Mouse (Mus musculus) intestine, embryonic 16.5 days (tissue): ENCODE measurements around the gene 1700003E16Rik. TPM values are rescaled to one million over a fixed set of nuclear protein-coding genes. Genes with fewer than 3 reads are reported as not detected.

ENCODE experiments used
- ATAC-seq: fragments of 200-750 bp; cut with Nextera tagmentation; 2 replicates; pipeline ENCODE4 v1.8.0; 2017; ENCODE audit warnings: moderate TSS enrichment, moderate library complexity
- H3K27ac ChIP-seq: fragments of 300-500 bp; sonication (generic); 2 replicates; pipeline ENCODE4 v1.5.1; 2014; ENCODE audit warnings: mild to moderate bottlenecking, low read length
- H3K27me3 ChIP-seq: fragments of 300-500 bp; sonication (generic); replicated peaks from 2 replicates; pipeline ENCODE4 v1.6.1; 2014; ENCODE audit warnings: low read length, control low read depth, mixed read lengths; ENCODE audit not compliant: control insufficient read depth, insufficient read depth
- H3K36me3 ChIP-seq: fragments of 300-500 bp; sonication (generic); 2 replicates; pipeline ENCODE4 v1.6.1; 2014; ENCODE audit warnings: low read length, control low read depth; ENCODE audit not compliant: control insufficient read depth, insufficient read depth
- H3K4me1 ChIP-seq: fragments of 300-500 bp; sonication (generic); 2 replicates; pipeline ENCODE4 v1.6.1; 2014; ENCODE audit warnings: low read length, control low read depth, mixed read lengths; ENCODE audit not compliant: control insufficient read depth, insufficient read depth
- H3K4me2 ChIP-seq: fragments of 300-500 bp; sonication (generic); 2 replicates; pipeline ENCODE4 v1.6.1; 2014; ENCODE audit warnings: low read depth, low read length, control low read depth
- H3K4me3 ChIP-seq: fragments of 300-500 bp; sonication (generic); 2 replicates; pipeline ENCODE4 v1.5.1; 2014; ENCODE audit warnings: mild to moderate bottlenecking, low read length
- H3K9ac ChIP-seq: fragments of 300-500 bp; sonication (generic); 2 replicates; pipeline ENCODE4 v1.6.1; 2014; ENCODE audit warnings: low read depth, low read length
- H3K9me3 ChIP-seq: fragments of 300-500 bp; sonication (generic); 2 replicates; pipeline ENCODE4 v1.6.1; 2016; ENCODE audit warnings: low read length, control low read depth; ENCODE audit not compliant: control insufficient read depth
- WGBS: fragments of 180-500 bp; shearing (Covaris S2); extraction: QIAGEN DNeasy Blood & Tissue Kit; methylation state at CpG from one replicate; pipeline ENCODE4 v1.1.7; 2014; 5-methylcytosine and 5-hydroxymethylcytosine counted together
- polyA plus RNA-seq: library from polyadenylated mRNA; unstranded; fragments of >200 nt; fragmentation: Nextera tagmentation; extraction: Ambion mirVana; gene quantifications from 2 replicates; pipeline ENCODE4 v1.2.1, GENCODE M21; 2015

1700003E16Rik gene
- polyA plus RNA-seq, 1 experiment from 2014 or later = 2.4 TPM

- Histone ChIP-seq H3K4me3 (no peak overlapping the region), H3K4me2 (no peak overlapping the region), H3K4me1 (peaks cover 14% of the 10 kb centered on the region), H3K9me3 (no peaks in the 10 kb centered on the region), H3K27me3 (no peaks in the 10 kb centered on the region), H3K27ac (no peak overlapping the region), H3K9ac (no peak overlapping the region), H3K36me3 (peaks cover 3% of the 10 kb centered on the region; the same call in 1 of the 2 replicates)
- ATAC-seq = no peak
- 79% methylated on average over 6 of the region's 6 CpGs for WGBS
These were observed 24.4 kb downstream of the 1700003E16Rik start for GRCm38 (mm10) chr6:83180605-83181004.

- no peak for ATAC-seq
- Histone ChIP-seq H3K4me1 (peaks cover 7% of the 10 kb centered on the region), H3K36me3 (peaks cover 4% of the 10 kb centered on the region; the same call in 1 of the 2 replicates), H3K27ac (no peak overlapping the region), H3K9ac (no peak overlapping the region), H3K4me2 (no peak overlapping the region), H3K27me3 (no peaks in the 10 kb centered on the region), H3K4me3 (no peak overlapping the region), H3K9me3 (no peaks in the 10 kb centered on the region)
- WGBS = 94% methylated on average over 3 of the region's 3 CpGs
These were observed 28.7 kb downstream of the 1700003E16Rik start for GRCm38 (mm10) chr6:83184858-83185435.

DNA sequence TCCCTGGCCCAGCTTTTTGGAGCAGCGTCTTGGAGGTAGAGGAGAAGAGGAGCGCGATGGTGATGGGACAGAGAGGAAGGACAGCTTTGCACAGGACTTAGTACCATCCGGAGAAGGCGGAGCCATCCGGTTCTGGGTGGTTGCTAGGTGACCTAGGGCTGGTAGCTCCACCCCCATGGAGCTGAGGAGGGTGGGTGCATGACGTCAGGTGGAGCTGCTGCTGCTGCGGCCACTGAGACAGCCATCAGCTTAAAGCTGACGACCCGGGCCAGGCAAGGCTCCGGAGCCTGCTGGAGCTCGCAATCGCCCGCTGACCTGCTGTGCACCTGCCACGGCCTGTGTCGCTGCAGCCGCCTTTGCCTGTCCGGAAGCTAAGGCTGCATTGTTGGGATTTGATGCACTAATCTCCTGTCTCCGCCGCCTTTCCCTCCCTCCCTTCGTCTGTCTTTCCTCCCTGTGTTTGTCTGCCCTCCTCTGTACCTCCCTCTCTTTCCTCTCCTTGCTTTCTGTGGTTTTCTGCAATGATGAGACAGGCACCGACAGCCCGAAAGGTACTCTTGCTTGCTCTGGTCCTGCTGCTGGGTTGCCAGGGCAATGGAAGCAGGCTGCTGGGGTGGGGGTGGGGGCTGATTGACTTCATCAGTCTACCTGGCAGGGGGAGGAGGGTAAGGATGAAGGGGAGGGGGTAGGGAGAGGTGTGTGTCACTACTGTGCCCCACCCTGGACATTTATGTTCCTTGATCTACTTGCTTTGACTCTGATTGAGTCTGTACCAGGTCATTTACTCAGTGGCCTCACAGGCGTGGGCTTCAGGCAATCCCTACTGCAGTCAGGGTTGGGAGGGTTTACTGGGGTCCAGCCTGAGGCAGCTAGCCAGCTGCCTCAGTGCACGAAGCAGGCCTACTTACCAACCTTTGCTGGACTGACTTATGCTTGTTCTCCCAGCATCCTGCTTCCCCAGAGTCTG is 30.0 kb downstream of the 1700003E16Rik start:
- Histone ChIP-seq H3K27me3 (no peaks in the 10 kb centered on the region), H3K9me3 (no peaks in the 10 kb centered on the region), H3K4me3 (peak overlapping the region; percentile 13; the same call in 1 of the 2 replicates), H3K4me2 (peak overlapping the region; percentile 33; the same call in 1 of the 2 replicates), H3K9ac (0 out of 2 replicates have a peak overlapping the region, but pooled peaks have one; percentile 26), H3K36me3 (peaks cover 7% of the 10 kb centered on the region), H3K27ac (no peak overlapping the region), H3K4me1 (peaks cover 6% of the 10 kb centered on the region; the same call in 1 of the 2 replicates)
- peak; percentile 76 for ATAC-seq
- 19% methylated on average over 25 of the region's 25 CpGs for WGBS

DNA sequence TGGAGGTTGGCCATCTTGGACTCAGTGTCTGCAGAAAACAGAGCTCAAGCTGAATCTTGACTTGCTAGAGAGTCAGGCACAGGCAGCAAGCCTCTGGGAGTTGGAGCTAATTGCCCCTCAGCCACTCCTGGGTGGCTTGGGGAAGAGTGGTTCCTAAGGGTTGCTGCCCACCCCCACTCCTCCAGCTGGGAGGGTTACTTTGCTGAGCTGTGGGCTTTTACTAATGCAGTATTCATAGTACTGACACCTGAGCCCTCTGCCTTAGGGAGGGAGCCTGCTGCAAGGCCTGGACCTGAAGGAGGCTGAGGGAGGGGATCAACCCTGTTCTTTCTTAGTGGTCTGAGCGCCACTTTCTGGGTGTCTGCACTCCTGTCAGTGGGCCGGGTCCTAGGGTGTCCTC is 30.7 kb downstream of the 1700003E16Rik start:
- Histone ChIP-seq H3K9ac (no peak overlapping the region), H3K4me2 (no peak overlapping the region), H3K27ac (no peak overlapping the region), H3K36me3 (peaks cover 7% of the 10 kb centered on the region), H3K27me3 (no peaks in the 10 kb centered on the region), H3K9me3 (no peaks in the 10 kb centered on the region), H3K4me1 (peaks cover 6% of the 10 kb centered on the region; the same call in 1 of the 2 replicates), H3K4me3 (no peak overlapping the region)
- WGBS = 89% methylated on average over 2 of the region's 2 CpGs
- no peak for ATAC-seq

DNA sequence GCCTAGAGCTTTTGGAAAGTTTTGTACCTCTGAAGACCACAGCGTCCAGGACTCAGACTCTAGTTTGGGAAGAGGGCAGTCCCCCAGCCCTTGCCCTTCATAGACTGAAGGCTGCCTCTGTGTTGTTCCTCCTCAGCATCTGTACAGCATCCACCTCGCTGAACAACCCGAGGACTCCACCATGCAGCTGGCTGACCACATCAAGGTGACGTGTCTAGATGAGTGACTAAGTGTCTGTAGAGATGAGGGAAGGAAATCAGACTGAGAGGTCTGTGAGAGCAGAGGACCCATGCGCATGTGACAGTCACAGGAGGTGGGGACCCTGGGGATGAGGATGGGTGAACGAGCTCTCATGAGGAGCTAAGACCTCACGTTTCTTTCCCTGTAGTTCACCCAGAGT is 37.4 kb downstream of the 1700003E16Rik start:
- Histone ChIP-seq H3K4me2 (no peak overlapping the region), H3K4me3 (no peak overlapping the region), H3K9ac (no peak overlapping the region), H3K36me3 (peaks cover 32% of the 10 kb centered on the region), H3K27me3 (no peaks in the 10 kb centered on the region), H3K27ac (no peak overlapping the region), H3K9me3 (no peaks in the 10 kb centered on the region), H3K4me1 (no peaks in the 10 kb centered on the region)
- WGBS = 87% methylated on average over 7 of the region's 7 CpGs
- ATAC-seq = no peak

DNA sequence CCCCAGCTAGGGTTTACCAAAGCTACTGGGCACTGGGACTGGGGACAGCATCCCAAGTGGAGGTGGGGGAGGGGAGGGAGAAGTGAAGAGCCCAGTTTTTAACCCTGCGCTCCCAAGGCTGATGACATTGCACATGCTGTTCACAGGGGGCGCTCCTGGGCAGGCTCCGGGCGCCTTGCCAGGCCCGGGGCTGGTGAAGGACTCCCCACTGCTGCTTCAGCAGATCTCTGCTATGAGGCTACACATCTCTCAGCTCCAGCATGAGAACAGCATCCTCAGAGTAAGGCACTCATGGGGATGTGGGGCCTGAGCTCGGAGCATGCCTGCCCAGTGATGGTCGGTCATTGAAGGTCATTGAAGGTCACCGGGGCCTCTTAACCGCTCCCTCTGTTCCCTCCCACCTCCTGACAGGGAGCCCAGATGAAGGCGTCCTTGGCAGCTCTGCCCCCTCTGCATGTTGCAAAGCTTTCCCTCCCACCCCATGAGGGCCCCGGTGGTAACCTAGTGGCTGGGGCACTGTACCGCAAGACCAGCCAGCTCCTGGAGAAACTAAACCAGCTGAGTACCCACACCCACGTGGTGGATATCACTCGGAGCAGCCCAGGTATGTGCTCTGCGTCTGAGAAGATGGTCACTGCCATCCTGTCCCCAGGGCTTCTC is 41.3 kb downstream of the 1700003E16Rik start:
- Histone ChIP-seq H3K9me3 (no peaks in the 10 kb centered on the region), H3K27ac (no peak overlapping the region), H3K4me2 (no peak overlapping the region), H3K27me3 (no peaks in the 10 kb centered on the region), H3K36me3 (peaks cover 28% of the 10 kb centered on the region), H3K4me1 (no peaks in the 10 kb centered on the region), H3K4me3 (no peak overlapping the region), H3K9ac (no peak overlapping the region)
- no peak for ATAC-seq
- WGBS = 51% methylated on average over 15 of the region's 15 CpGs

DNA sequence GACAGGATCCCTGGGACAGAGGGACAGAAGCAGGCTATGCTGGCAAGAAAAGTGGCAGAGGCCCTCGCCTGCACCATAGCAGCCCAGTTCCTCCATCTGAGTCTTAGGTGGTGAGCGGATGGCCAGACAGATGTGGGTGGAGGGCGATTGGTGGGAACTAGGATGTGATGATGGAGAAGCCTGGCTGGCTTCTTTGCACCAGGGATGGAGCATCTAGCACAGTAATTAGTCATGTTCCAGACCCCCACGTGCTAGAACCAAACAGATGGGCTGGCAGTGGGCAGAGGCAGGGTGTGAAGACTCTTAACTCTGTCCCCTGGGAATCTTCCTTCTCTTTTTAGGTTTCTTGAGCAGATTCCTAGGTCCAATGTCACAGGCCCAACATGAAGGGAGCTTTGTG is 47.1 kb downstream of the 1700003E16Rik start:
- ATAC-seq = no peak
- WGBS = 83% methylated on average over 4 of the region's 4 CpGs
- Histone ChIP-seq H3K9ac (no peak overlapping the region), H3K27ac (no peak overlapping the region), H3K4me1 (peaks cover 4% of the 10 kb centered on the region; the same call in 1 of the 2 replicates), H3K36me3 (peaks cover 6% of the 10 kb centered on the region; the same call in 1 of the 2 replicates), H3K9me3 (no peaks in the 10 kb centered on the region), H3K4me2 (no peak overlapping the region), H3K27me3 (no peaks in the 10 kb centered on the region), H3K4me3 (no peak overlapping the region)

- H3K9ac ChIP-seq = no peak overlapping the region
- H3K4me3 ChIP-seq = no peak overlapping the region
- no peaks in the 10 kb centered on the region for H3K9me3 ChIP-seq
- no peaks in the 10 kb centered on the region for H3K27me3 ChIP-seq
- no peak overlapping the region for H3K27ac ChIP-seq
- 93% methylated on average over 3 of the region's 3 CpGs for WGBS
- ATAC-seq = no peak
- H3K4me1 ChIP-seq = peaks cover 4% of the 10 kb centered on the region; the same call in 1 of the 2 replicates
- H3K36me3 ChIP-seq = no peaks in the 10 kb centered on the region
- no peak overlapping the region for H3K4me2 ChIP-seq
These were observed 49.6 kb downstream of the 1700003E16Rik start for GRCm38 (mm10) chr6:83205851-83206250.

GRCm38 (mm10) chr6:83206321-83206720 is 50.1 kb downstream of the 1700003E16Rik start:
- WGBS = 59% methylated on average over 11 of the region's 11 CpGs
- Histone ChIP-seq H3K4me2 (no peak overlapping the region), H3K9ac (no peak overlapping the region), H3K27ac (no peak overlapping the region), H3K4me3 (no peak overlapping the region), H3K36me3 (no peaks in the 10 kb centered on the region), H3K4me1 (peaks cover 4% of the 10 kb centered on the region; the same call in 1 of the 2 replicates), H3K9me3 (no peaks in the 10 kb centered on the region), H3K27me3 (no peaks in the 10 kb centered on the region)
- ATAC-seq = no peak
